Mouse (Mus musculus) heart, postnatal 14 days (tissue): ENCODE results near the gene Wwc1. TPM values are rescaled to one million over a fixed set of nuclear protein-coding genes. Genes with fewer than 3 reads are reported as not detected.

Experiments used
- DNase-seq, 2 experiments: peaks; one replicate each; pipeline ENCODE4 v3.0.0; 2021 to 2022
- intact Hi-C: fragments of 180-260 bp; cut with DNase I; formaldehyde crosslinking; loops from one replicate; pipeline ENCODE4 v1.15.1; 2025
- long read RNA-seq, 2 experiments: library from polyadenylated mRNA; stranded (forward); transcript quantifications; one replicate each; pipeline ENCODE4 v2.0.0; 2021
- total RNA-seq, 2 experiments: library from RNA; stranded (reverse); gene quantifications; 2 replicates each; pipeline ENCODE4 v1.2.3; 2021

Wwc1 gene
- total RNA-seq: 1 to 10 TPM in 1 of 2 experiments, under 1 TPM in 1; 0.98 to 1.2 TPM
- long read RNA-seq, experiment 1, full-length matches to known transcripts: 2 of 2 reads
- long read RNA-seq, experiment 1, partial matches to known transcripts: 0 of 2 reads
- long read RNA-seq, experiment 1, other reads (novel, unspliced or antisense): 0 of 2 reads
- long read RNA-seq, experiment 2, full-length matches to known transcripts: 1 of 1 reads
- long read RNA-seq, experiment 2, partial matches to known transcripts: 0 of 1 reads
- long read RNA-seq, experiment 2, other reads (novel, unspliced or antisense): 0 of 1 reads

- DNase-seq: peak; percentile 27 to 29
- intact Hi-C loops: no loop called here
Measured at GRCm38 (mm10) chr11:35980411-35980917, at the start of gene Wwc1. Gene Wwc1, minus strand, starts transcription at chr11:35980527.

- intact Hi-C loops: no loop called here
- DNase-seq: no peak
Measured at GRCm38 (mm10) chr11:36020009-36020408, 39.7 kb upstream of the Wwc1 start.

- no peak for DNase-seq
- intact Hi-C loops: no loop called here
Measured at GRCm38 (mm10) chr11:36013179-36013578, 32.9 kb upstream of the Wwc1 start.

GRCm38 (mm10) chr11:36009281-36010208 lies 29.2 kb upstream of the Wwc1 start:
- intact Hi-C loops: no loop called here
- no peak for DNase-seq

- intact Hi-C loops: loop anchor here (5.0 kb wide), 2 partner anchors 166 to 1161 kb away; no protein-coding TSS in a partner anchor
Measured at GRCm38 (mm10) chr11:36002900-36003299, 22.6 kb upstream of the Wwc1 start.

GRCm38 (mm10) chr11:36001282-36001970 lies 21.1 kb upstream of the Wwc1 start:
- DNase-seq: peak; percentile 83 to 92
- intact Hi-C loops: loop anchor here (1.0 to 5.0 kb wide), 3 partner anchors 79 to 1159 kb away; no protein-coding TSS in a partner anchor

More at GRCm38 (mm10) chr11:36002900-36003299, 22.6 kb upstream of the Wwc1 start:
- DNase-seq: no peak

GRCm38 (mm10) chr11:36000585-36001281 lies 20.4 kb upstream of the Wwc1 start:
- no peak for DNase-seq
- intact Hi-C loops: loop anchor here (1.0 to 5.0 kb wide), 3 partner anchors 78 to 1158 kb away; no protein-coding TSS in a partner anchor

- intact Hi-C loops: loop anchor here (5.0 kb wide), 2 partner anchors 163 to 1158 kb away; no protein-coding TSS in a partner anchor
- DNase-seq: no peak
Measured at GRCm38 (mm10) chr11:36000038-36000437, 19.7 kb upstream of the Wwc1 start.

GRCm38 (mm10) chr11:35998048-35998447 lies 17.7 kb upstream of the Wwc1 start:
- no peak for DNase-seq
- intact Hi-C loops: no loop called here

GRCm38 (mm10) chr11:35995310-35995709 lies 15.0 kb upstream of the Wwc1 start:
- no peak for DNase-seq
- intact Hi-C loops: no loop called here

- intact Hi-C loops: no loop called here
- no peak for DNase-seq
Measured at GRCm38 (mm10) chr11:35991846-35992245, 11.5 kb upstream of the Wwc1 start.

- intact Hi-C loops: no loop called here
- DNase-seq: no peak
Measured at GRCm38 (mm10) chr11:35989967-35990366, 9.6 kb upstream of the Wwc1 start.

GRCm38 (mm10) chr11:35985841-35986393 lies 5.6 kb upstream of the Wwc1 start:
- intact Hi-C loops: no loop called here
- no peak for DNase-seq

- intact Hi-C loops: no loop called here
- DNase-seq: no peak
Measured at GRCm38 (mm10) chr11:35982734-35983133, 2.4 kb upstream of the Wwc1 start.

GRCm38 (mm10) chr11:35979733-35980410 lies 455 bp downstream of the Wwc1 start:
- DNase-seq: peak; percentile 28 to 32
- intact Hi-C loops: no loop called here

- no peak for DNase-seq
- intact Hi-C loops: no loop called here
Measured at GRCm38 (mm10) chr11:35979266-35979732, 1.0 kb downstream of the Wwc1 start.

GRCm38 (mm10) chr11:35977796-35978195 lies 2.5 kb downstream of the Wwc1 start:
- intact Hi-C loops: no loop called here

GRCm38 (mm10) chr11:35977096-35977495 lies 3.2 kb downstream of the Wwc1 start:
- DNase-seq: no peak
- intact Hi-C loops: no loop called here

More at GRCm38 (mm10) chr11:35977796-35978195, 2.5 kb downstream of the Wwc1 start:
- DNase-seq: no peak

- intact Hi-C loops: no loop called here
- no peak for DNase-seq
Measured at GRCm38 (mm10) chr11:35976482-35976881, 3.8 kb downstream of the Wwc1 start.
